Mouse (Mus musculus) CH12.LX (cell line): ENCODE measurements around the gene Sgsm3.

Experiments
- MAFK ChIP-seq: IDR thresholded peaks from 2 replicates; pipeline ENCODE4 v1.6.1; 2011; ENCODE audit warnings: low read length, improper control_type of control experiment; ENCODE audit not compliant: insufficient replicate concordance
- MAZ ChIP-seq: IDR thresholded peaks from 2 replicates; pipeline ENCODE4 v1.6.1; 2012; ENCODE audit warnings: low read depth, mild to moderate bottlenecking, inconsistent platforms, low read length, improper control_type of control experiment, moderate library complexity
- POLR2A ChIP-seq: IDR thresholded peaks from 2 replicates; pipeline ENCODE4 v1.6.1; 2011; ENCODE audit warnings: low read depth, mild to moderate bottlenecking, improper control_type of control experiment, low read length

DNA sequence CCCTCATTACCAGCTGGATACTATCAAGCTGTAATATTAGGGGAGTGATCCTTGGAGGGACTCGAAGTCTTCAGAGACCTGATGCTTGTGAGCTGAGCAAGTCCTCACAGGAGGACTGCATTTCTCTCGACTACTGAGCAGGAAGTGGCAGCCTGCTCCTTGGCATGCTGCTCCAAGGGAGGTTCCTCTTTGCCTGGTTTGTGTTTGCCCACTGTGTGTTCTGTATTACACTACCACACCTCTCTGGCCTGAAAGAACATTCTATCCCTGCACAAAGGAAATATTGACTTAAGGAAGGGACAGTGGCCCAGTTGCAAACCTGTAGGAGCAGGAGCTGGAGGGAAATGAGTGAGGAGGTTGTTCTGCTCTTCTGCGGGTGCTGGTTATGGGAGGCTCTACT is 12.1 kb downstream of the Sgsm3 start:
- TF ChIP-seq POLR2A (no peak), MAZ (no peak), MAFK (no peak)
